Mouse (Mus musculus): ENCODE measurements around the gene Wasf3. TPM values are rescaled to one million over a fixed set of nuclear protein-coding genes. Genes with fewer than 3 reads are reported as not detected.
"Not testable (repeated sequence)": the region's sequence is repeated elsewhere in the genome, so short reads cannot be mapped to it uniquely, and the experiment has no call there.

The Wasf3 gene
- polyA plus RNA-seq, 1 experiment from 2014 or later, result 0.05 TPM

DNA sequence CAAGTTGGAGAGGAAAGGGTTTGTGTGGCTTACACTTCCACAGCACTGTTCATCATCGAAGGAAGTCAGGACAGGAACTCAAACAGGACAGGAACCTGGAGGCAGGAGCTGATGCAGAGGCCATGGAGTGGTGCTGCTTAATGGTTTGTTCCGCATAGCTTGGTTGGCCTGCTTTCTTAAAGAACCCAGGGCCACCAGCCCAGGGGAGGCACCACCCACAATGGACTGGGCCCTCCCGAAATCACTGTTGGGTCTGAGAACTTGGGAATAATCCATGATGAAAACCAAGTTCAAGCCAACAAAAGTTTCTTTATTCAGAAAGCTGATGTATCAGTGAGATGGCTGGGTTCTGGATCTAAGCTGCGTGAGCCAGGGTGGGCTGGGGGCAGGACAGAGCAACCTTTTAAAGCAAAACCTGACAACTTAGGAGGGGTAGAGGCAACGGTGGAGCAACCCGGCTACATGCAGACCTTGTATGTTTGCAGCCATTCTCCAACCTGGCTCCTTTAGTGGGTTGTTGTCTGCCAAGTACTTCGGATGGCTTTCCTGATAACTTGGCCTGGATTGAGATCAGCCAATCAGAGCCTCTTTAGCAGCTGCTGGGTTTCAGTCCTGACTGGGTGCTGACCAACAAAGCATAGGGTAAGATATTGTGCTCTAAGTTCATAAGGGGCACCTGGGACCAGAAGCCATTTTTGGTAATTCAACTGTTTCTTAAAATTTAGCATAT is 13.8 kb downstream of the Wasf3 start:
- Histone ChIP-seq H3K27me3 (no peaks in the 10 kb centered on the region), H3K9me3 (replicated peaks) (no peaks in the 10 kb centered on the region), H3K36me3 (replicated peaks) (no peaks in the 10 kb centered on the region), H3K4me1 (replicated peaks) (no peaks in the 10 kb centered on the region), H3K9ac (no peak overlapping the region), H3K27ac (replicated peaks) (no peak overlapping the region), H3K4me3 (replicated peaks) (no peak overlapping the region), H3K4me2 (no peak overlapping the region)
- ATAC-seq (ENCODE audit: insufficient read depth), result no peak
- WGBS (ENCODE audit: insufficient replicate concordance), result 60% methylated on average over 7 of the region's 7 CpGs

DNA sequence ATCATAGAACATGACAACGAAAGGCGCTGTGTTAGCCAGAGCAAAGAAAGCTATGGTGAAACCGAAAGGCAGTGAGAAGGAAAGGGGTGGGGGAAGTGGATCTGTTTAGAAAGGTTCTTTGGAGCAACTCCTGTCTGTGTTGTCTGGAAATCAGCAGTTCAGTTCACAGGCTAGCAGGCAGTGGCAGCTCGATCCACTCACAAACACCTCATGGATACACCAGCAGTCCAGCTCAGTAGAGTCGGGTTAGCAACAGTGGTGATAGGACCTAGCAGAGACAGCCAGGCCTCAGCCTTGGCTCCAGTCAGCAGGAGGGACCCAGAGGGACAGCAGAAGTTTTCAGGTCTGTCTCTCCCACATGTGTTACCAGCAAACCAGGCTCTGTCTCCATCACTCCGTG is 16.2 kb downstream of the Wasf3 start:
- not testable (repeated sequence) for H3K27ac ChIP-seq (replicated peaks); H3K9ac ChIP-seq; H3K4me1 ChIP-seq (replicated peaks); H3K36me3 ChIP-seq (replicated peaks); H3K9me3 ChIP-seq (replicated peaks); H3K4me2 ChIP-seq; H3K27me3 ChIP-seq; H3K4me3 ChIP-seq (replicated peaks); ATAC-seq (ENCODE audit: insufficient read depth)
- 74% methylated on average over 6 of the region's 6 CpGs for WGBS (ENCODE audit: insufficient replicate concordance)

- no peak overlapping the region for H3K9ac ChIP-seq
- H3K4me2 ChIP-seq, result no peak overlapping the region
- WGBS (ENCODE audit: insufficient replicate concordance), result 77% methylated on average over 11 of the region's 11 CpGs
- H3K36me3 ChIP-seq (replicated peaks), result no peaks in the 10 kb centered on the region
- no peaks in the 10 kb centered on the region for H3K27me3 ChIP-seq
- no peaks in the 10 kb centered on the region for H3K9me3 ChIP-seq (replicated peaks)
- no peaks in the 10 kb centered on the region for H3K4me1 ChIP-seq (replicated peaks)
- H3K27ac ChIP-seq (replicated peaks), result no peak overlapping the region
- H3K4me3 ChIP-seq (replicated peaks), result no peak overlapping the region
- no peak for ATAC-seq (ENCODE audit: insufficient read depth)
Measured at GRCm38 (mm10) chr5:146402311-146402710, 17.5 kb downstream of the Wasf3 start.

GRCm38 (mm10) chr5:146403923-146404322 is 19.1 kb downstream of the Wasf3 start:
- Histone ChIP-seq H3K9ac (no peak overlapping the region), H3K4me2 (no peak overlapping the region), H3K9me3 (replicated peaks) (no peaks in the 10 kb centered on the region), H3K4me1 (replicated peaks) (no peaks in the 10 kb centered on the region), H3K27ac (replicated peaks) (no peak overlapping the region), H3K27me3 (no peaks in the 10 kb centered on the region), H3K4me3 (replicated peaks) (no peak overlapping the region), H3K36me3 (replicated peaks) (no peaks in the 10 kb centered on the region)
- WGBS (ENCODE audit: insufficient replicate concordance), result 42% methylated on average over 2 of the region's 2 CpGs
- ATAC-seq (ENCODE audit: insufficient read depth), result no peak

DNA sequence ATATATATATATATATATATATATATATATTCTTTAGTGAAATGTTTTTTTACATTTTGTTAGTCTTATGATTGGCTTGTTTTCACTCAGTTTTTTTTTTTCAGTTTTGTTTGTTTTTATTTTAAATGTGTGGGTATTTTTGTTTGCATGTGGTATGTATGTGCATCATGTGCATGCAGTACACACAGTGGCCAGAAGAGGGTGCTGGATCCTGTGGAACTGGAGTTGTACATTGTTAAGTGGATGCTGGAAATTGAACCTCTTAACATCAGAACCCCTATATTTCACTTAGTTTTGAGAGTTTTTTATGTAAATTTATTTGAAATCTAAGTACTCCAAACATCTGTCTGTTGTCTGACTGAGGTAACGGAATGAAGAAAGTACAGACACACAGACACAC is 21.3 kb downstream of the Wasf3 start:
- ATAC-seq (ENCODE audit: insufficient read depth), result no peak
- Histone ChIP-seq H3K36me3 (replicated peaks) (no peaks in the 10 kb centered on the region), H3K27ac (replicated peaks) (no peak overlapping the region), H3K4me2 (no peak overlapping the region), H3K4me3 (replicated peaks) (no peak overlapping the region), H3K27me3 (no peaks in the 10 kb centered on the region), H3K9me3 (replicated peaks) (no peaks in the 10 kb centered on the region), H3K9ac (no peak overlapping the region), H3K4me1 (replicated peaks) (no peaks in the 10 kb centered on the region)
- 74% methylated on average over 1 of the region's 1 CpGs for WGBS (ENCODE audit: insufficient replicate concordance)

- no peak overlapping the region for H3K4me2 ChIP-seq
- WGBS (ENCODE audit: insufficient replicate concordance), result 47% methylated on average over 3 of the region's 3 CpGs
- H3K4me3 ChIP-seq (replicated peaks), result no peak overlapping the region
- no peaks in the 10 kb centered on the region for H3K27me3 ChIP-seq
- H3K4me1 ChIP-seq (replicated peaks), result no peaks in the 10 kb centered on the region
- ATAC-seq (ENCODE audit: insufficient read depth), result no peak
- no peaks in the 10 kb centered on the region for H3K36me3 ChIP-seq (replicated peaks)
- no peaks in the 10 kb centered on the region for H3K9me3 ChIP-seq (replicated peaks)
- no peak overlapping the region for H3K27ac ChIP-seq (replicated peaks)
- no peak overlapping the region for H3K9ac ChIP-seq
Measured at GRCm38 (mm10) chr5:146407791-146408190, 23.0 kb downstream of the Wasf3 start.

- no peak overlapping the region for H3K27ac ChIP-seq (replicated peaks)
- no peak overlapping the region for H3K4me3 ChIP-seq (replicated peaks)
- no peak for ATAC-seq (ENCODE audit: insufficient read depth)
- H3K36me3 ChIP-seq (replicated peaks), result no peaks in the 10 kb centered on the region
- H3K27me3 ChIP-seq, result no peaks in the 10 kb centered on the region
- H3K4me2 ChIP-seq, result no peak overlapping the region
- 76% methylated on average over 8 of the region's 8 CpGs for WGBS (ENCODE audit: insufficient replicate concordance)
- H3K9me3 ChIP-seq (replicated peaks), result no peaks in the 10 kb centered on the region
- H3K4me1 ChIP-seq (replicated peaks), result no peaks in the 10 kb centered on the region
- no peak overlapping the region for H3K9ac ChIP-seq
Measured at GRCm38 (mm10) chr5:146408604-146409003, 23.8 kb downstream of the Wasf3 start.

- Histone ChIP-seq H3K27ac (replicated peaks) (no peak overlapping the region), H3K4me1 (replicated peaks) (no peaks in the 10 kb centered on the region), H3K4me3 (replicated peaks) (no peak overlapping the region), H3K9ac (no peak overlapping the region), H3K4me2 (no peak overlapping the region), H3K9me3 (replicated peaks) (no peaks in the 10 kb centered on the region), H3K36me3 (replicated peaks) (no peaks in the 10 kb centered on the region), H3K27me3 (no peaks in the 10 kb centered on the region)
- 82% methylated on average over 4 of the region's 4 CpGs for WGBS (ENCODE audit: insufficient replicate concordance)
- no peak for ATAC-seq (ENCODE audit: insufficient read depth)
Measured at GRCm38 (mm10) chr5:146410821-146411220, 26.0 kb downstream of the Wasf3 start.

GRCm38 (mm10) chr5:146412743-146413430 is 28.1 kb downstream of the Wasf3 start:
- no peaks in the 10 kb centered on the region for H3K36me3 ChIP-seq (replicated peaks)
- no peak for ATAC-seq (ENCODE audit: insufficient read depth)
- no peaks in the 10 kb centered on the region for H3K9me3 ChIP-seq (replicated peaks)
- no peak overlapping the region for H3K4me2 ChIP-seq
- no peak overlapping the region for H3K9ac ChIP-seq
- no peak overlapping the region for H3K27ac ChIP-seq (replicated peaks)
- H3K4me1 ChIP-seq (replicated peaks), result no peaks in the 10 kb centered on the region
- H3K4me3 ChIP-seq (replicated peaks), result no peak overlapping the region
- no peaks in the 10 kb centered on the region for H3K27me3 ChIP-seq
- WGBS (ENCODE audit: insufficient replicate concordance), result 60% methylated on average over 15 of the region's 15 CpGs

DNA sequence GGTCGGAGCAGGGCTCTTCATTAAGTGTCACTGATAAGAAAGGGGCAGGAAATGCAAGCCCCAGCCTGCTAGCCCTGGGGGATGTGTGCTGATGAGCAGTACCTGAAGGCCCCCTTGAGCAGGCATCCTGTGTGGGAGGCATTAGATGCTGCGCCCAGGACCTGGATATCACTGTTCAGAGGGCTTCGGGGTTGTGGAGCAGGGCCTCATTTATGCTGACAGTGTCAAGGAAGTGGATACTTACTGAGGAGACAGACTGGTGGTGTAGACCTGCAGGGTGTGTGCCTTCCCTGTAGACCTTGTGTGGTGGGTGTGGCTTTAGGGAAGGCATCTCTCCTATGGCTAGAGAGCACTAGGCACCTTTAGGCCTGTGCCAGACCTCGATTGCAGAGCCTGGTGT is 29.8 kb downstream of the Wasf3 start:
- Histone ChIP-seq H3K9ac (no peak overlapping the region), H3K4me2 (no peak overlapping the region), H3K4me1 (replicated peaks) (no peaks in the 10 kb centered on the region), H3K36me3 (replicated peaks) (no peaks in the 10 kb centered on the region), H3K27me3 (no peaks in the 10 kb centered on the region), H3K4me3 (replicated peaks) (no peak overlapping the region), H3K27ac (replicated peaks) (no peak overlapping the region), H3K9me3 (replicated peaks) (no peaks in the 10 kb centered on the region)
- 45% methylated on average over 4 of the region's 4 CpGs for WGBS (ENCODE audit: insufficient replicate concordance)
- no peak for ATAC-seq (ENCODE audit: insufficient read depth)

DNA sequence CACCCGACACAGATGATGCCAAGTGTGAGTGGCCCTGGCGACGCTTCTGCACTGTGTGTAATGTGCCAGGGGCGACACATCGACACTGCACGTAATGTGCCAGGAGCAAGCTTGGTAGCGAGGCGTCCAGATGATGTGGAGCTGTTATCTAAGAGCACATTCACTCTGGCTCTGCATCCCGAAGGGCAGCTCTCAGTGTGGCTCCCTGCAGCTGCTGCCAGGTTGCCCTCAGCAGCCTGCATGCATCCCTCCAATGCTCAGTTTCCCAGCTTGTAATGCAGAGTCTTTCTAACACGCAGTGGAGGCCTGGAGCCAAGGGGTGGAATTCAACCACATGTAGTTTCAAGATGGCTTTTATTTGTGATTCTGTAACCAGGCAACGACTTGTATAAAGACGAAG is 30.4 kb downstream of the Wasf3 start:
- no peak for ATAC-seq (ENCODE audit: insufficient read depth)
- Histone ChIP-seq H3K4me1 (replicated peaks) (no peaks in the 10 kb centered on the region), H3K4me2 (no peak overlapping the region), H3K27me3 (no peaks in the 10 kb centered on the region), H3K4me3 (replicated peaks) (no peak overlapping the region), H3K9me3 (replicated peaks) (no peaks in the 10 kb centered on the region), H3K9ac (no peak overlapping the region), H3K27ac (replicated peaks) (no peak overlapping the region), H3K36me3 (replicated peaks) (no peaks in the 10 kb centered on the region)
- WGBS (ENCODE audit: insufficient replicate concordance), result 66% methylated on average over 12 of the region's 12 CpGs
